Mouse (Mus musculus) heart, postnatal 0 days (tissue): ENCODE results near the gene Bcdin3d.
"Not testable (repeated sequence)": the region's sequence is repeated elsewhere in the genome, so short reads cannot be mapped to it uniquely, and the experiment has no call there.

Experiments used
- CTCF ChIP-seq: IDR thresholded peaks from 2 replicates; pipeline ENCODE4 v1.5.1; 2016; ENCODE audit warnings: antibody characterized with exemption, control low read depth, low read depth
- EP300 ChIP-seq: IDR thresholded peaks from 2 replicates; pipeline ENCODE4 v1.6.1; 2016; ENCODE audit warnings: antibody characterized with exemption, low read depth

- not testable (repeated sequence) for TF ChIP-seq CTCF, EP300
Observed at GRCm38 (mm10) chr15:99446136-99446535, 28.4 kb downstream of the Bcdin3d start.
